Mouse (Mus musculus): ENCODE data around the gene Usp22. TPM values are rescaled to one million over a fixed set of nuclear protein-coding genes. Genes with fewer than 3 reads are reported as not detected.

Usp22 gene
- total and polyA plus RNA-seq, 2 experiments from 2014 or later: 278 to 526 TPM

GRCm38 (mm10) chr11:61158141-61158540 is 16.7 kb downstream of the Usp22 start:
- no peak overlapping the region for H3K4me2 ChIP-seq (ENCODE audit: low read depth, low read length)
- no peak overlapping the region for H3K4me3 ChIP-seq (ENCODE audit: low read length)
- no peaks in the 10 kb centered on the region for H3K27me3 ChIP-seq (ENCODE audit: insufficient read depth, low read length)
- H3K36me3 ChIP-seq (ENCODE audit: insufficient read depth, low read length): peaks cover 99% of the 10 kb centered on the region
- DNase-seq (ENCODE audit: low spot score) (no peak), ATAC-seq (no peak)
- H3K27ac ChIP-seq: no peak overlapping the region
- no peak for TF ChIP-seq CTCF (IDR thresholded peaks at IDR 0.05; ENCODE audit: low read depth)
- H3K9ac ChIP-seq (replicated peaks; ENCODE audit: low read length): no peak overlapping the region
- H3K9me3 ChIP-seq (ENCODE audit: low read length): no peaks in the 10 kb centered on the region
- 44% methylated on average over 3 of the region's 3 CpGs for WGBS
- no peaks in the 10 kb centered on the region for H3K4me1 ChIP-seq (ENCODE audit: insufficient read depth, low read length)

DNA sequence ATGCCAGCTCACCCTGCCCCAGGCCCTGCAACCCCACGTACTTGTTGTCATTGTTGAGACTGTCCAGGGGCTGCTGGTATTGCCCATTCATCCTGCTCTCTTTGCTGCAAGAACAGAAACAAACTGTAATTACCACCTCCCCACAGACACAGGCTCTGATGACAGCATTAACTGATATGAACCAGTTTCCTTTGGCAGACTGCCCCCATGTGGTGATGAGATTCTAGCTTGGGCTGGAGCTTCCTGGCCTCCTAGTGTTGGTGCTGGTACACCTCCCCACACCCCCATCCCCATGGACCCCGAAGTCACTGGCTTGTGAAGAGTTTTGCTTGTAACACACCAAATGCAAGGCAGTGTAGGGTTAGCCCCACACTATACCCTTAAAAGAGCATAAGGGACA is 19.1 kb downstream of the Usp22 start:
- DNase-seq (ENCODE audit: low spot score) (peak; percentile 59), ATAC-seq (peak; percentile 31; the same call in 1 of the 2 replicates)
- TF ChIP-seq CTCF (IDR thresholded peaks at IDR 0.05; ENCODE audit: low read depth): peak; percentile 56
- H3K27ac ChIP-seq: no peak overlapping the region
- no peak overlapping the region for H3K4me3 ChIP-seq (ENCODE audit: low read length)
- H3K9ac ChIP-seq (replicated peaks; ENCODE audit: low read length): no peak overlapping the region
- WGBS: 81% methylated on average over 2 of the region's 2 CpGs
- H3K4me2 ChIP-seq (ENCODE audit: low read depth, low read length): no peak overlapping the region
- H3K27me3 ChIP-seq (ENCODE audit: insufficient read depth, low read length): no peaks in the 10 kb centered on the region
- H3K9me3 ChIP-seq (ENCODE audit: low read length): no peaks in the 10 kb centered on the region
- no peaks in the 10 kb centered on the region for H3K4me1 ChIP-seq (ENCODE audit: insufficient read depth, low read length)
- peaks cover 95% of the 10 kb centered on the region for H3K36me3 ChIP-seq (ENCODE audit: insufficient read depth, low read length)

- WGBS: 59% methylated on average over 6 of the region's 6 CpGs
- DNase-seq (ENCODE audit: low spot score): no peak
- Histone ChIP-seq H3K4me1 (ENCODE audit: insufficient read depth, low read length) (0 out of 2 replicates have a peak, but pooled peaks cover 5% of the 10 kb centered on the region), H3K27me3 (ENCODE audit: insufficient read depth, low read length) (no peaks in the 10 kb centered on the region), H3K4me3 (ENCODE audit: low read length) (no peak overlapping the region), H3K36me3 (ENCODE audit: insufficient read depth, low read length) (peaks cover 43% of the 10 kb centered on the region), H3K4me2 (ENCODE audit: low read depth, low read length) (no peak overlapping the region), H3K27ac (no peak overlapping the region), H3K9ac (replicated peaks; ENCODE audit: low read length) (no peak overlapping the region), H3K9me3 (ENCODE audit: low read length) (no peaks in the 10 kb centered on the region)
- no peak for ATAC-seq
- TF ChIP-seq CTCF (IDR thresholded peaks at IDR 0.05; ENCODE audit: low read depth): no peak
These were observed 24.4 kb downstream of the Usp22 start for GRCm38 (mm10) chr11:61150233-61151001.

DNA sequence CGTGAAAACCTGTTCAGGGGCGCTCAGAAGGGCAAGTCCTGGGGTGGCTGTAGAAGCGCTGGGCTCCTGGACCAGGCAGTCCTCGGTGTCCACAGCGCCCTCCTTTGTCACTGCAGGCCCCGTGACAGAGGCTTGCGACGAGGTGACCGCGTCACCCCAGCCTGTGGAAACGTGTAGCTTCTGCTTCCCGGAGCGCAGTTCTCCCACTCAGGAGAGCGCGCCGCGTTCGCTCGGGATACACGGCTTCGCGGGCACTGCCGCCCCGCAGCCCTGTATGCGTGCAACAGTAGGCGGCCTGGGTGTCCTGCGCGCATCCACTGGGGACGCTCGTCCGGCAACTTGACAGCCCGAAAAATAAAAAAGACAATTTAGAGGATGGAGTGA is 27.6 kb downstream of the Usp22 start:
- H3K4me1 ChIP-seq (ENCODE audit: insufficient read depth, low read length): 0 out of 2 replicates have a peak, but pooled peaks cover 9% of the 10 kb centered on the region
- peaks cover 12% of the 10 kb centered on the region for H3K36me3 ChIP-seq (ENCODE audit: insufficient read depth, low read length)
- H3K9ac ChIP-seq (replicated peaks; ENCODE audit: low read length): peak overlapping the region; percentile 48
- H3K4me2 ChIP-seq (ENCODE audit: low read depth, low read length): peak overlapping the region; percentile 73
- 5% methylated on average over 32 of the region's 32 CpGs for WGBS
- H3K4me3 ChIP-seq (ENCODE audit: low read length): peak overlapping the region; percentile 41
- H3K27me3 ChIP-seq (ENCODE audit: insufficient read depth, low read length): no peaks in the 10 kb centered on the region
- peak; percentile 64 for TF ChIP-seq CTCF (IDR thresholded peaks at IDR 0.05; ENCODE audit: low read depth)
- ATAC-seq (peak; percentile 85), DNase-seq (ENCODE audit: low spot score) (peak; percentile 67)
- H3K27ac ChIP-seq: no peak overlapping the region
- no peaks in the 10 kb centered on the region for H3K9me3 ChIP-seq (ENCODE audit: low read length)

GRCm38 (mm10) chr11:61146645-61147299 is 28.1 kb downstream of the Usp22 start:
- WGBS: 19% methylated on average over 20 of the region's 20 CpGs
- peak; percentile 45 for DNase-seq (ENCODE audit: low spot score)
- peak; percentile 61 for TF ChIP-seq CTCF (IDR thresholded peaks at IDR 0.05; ENCODE audit: low read depth)

DNA sequence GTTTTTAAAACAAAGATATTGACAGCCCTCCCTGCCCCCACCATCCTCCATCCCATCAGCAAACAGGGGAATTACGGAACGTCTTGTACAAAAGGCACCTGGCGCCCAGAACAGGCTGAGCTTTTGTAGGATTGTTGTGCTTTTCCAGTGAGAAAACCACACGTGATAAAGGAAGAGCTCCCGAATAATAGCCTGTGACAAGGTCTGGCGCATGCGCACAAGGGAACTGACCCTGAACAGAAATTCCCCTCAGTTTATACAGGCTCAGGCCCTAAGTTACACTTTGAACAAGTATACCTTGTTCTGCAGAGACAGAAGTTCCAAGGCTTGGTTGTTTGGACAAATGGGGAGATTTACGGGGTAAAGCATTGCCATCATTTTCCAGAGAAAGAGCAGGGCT is 29.3 kb downstream of the Usp22 start:
- TF ChIP-seq CTCF (IDR thresholded peaks at IDR 0.05; ENCODE audit: low read depth): no peak
- H3K9ac ChIP-seq (replicated peaks; ENCODE audit: low read length): no peak overlapping the region
- ATAC-seq (no peak), DNase-seq (ENCODE audit: low spot score) (no peak)
- H3K4me3 ChIP-seq (ENCODE audit: low read length): no peak overlapping the region
- H3K4me2 ChIP-seq (ENCODE audit: low read depth, low read length): no peak overlapping the region
- no peaks in the 10 kb centered on the region for H3K27me3 ChIP-seq (ENCODE audit: insufficient read depth, low read length)
- no peak overlapping the region for H3K27ac ChIP-seq
- 61% methylated on average over 8 of the region's 8 CpGs for WGBS
- H3K9me3 ChIP-seq (ENCODE audit: low read length): no peaks in the 10 kb centered on the region
- H3K36me3 ChIP-seq (ENCODE audit: insufficient read depth, low read length): no peaks in the 10 kb centered on the region
- 0 out of 2 replicates have a peak, but pooled peaks cover 9% of the 10 kb centered on the region for H3K4me1 ChIP-seq (ENCODE audit: insufficient read depth, low read length)

More at GRCm38 (mm10) chr11:61146645-61147299, 28.1 kb downstream of the Usp22 start:
- Histone ChIP-seq H3K4me3 (ENCODE audit: low read length) (peak overlapping the region; percentile 41), H3K9me3 (ENCODE audit: low read length) (no peaks in the 10 kb centered on the region), H3K4me1 (ENCODE audit: insufficient read depth, low read length) (0 out of 2 replicates have a peak, but pooled peaks cover 9% of the 10 kb centered on the region), H3K36me3 (ENCODE audit: insufficient read depth, low read length) (0 out of 2 replicates have a peak, but pooled peaks cover 7% of the 10 kb centered on the region), H3K27me3 (ENCODE audit: insufficient read depth, low read length) (no peaks in the 10 kb centered on the region), H3K9ac (replicated peaks; ENCODE audit: low read length) (peak overlapping the region; percentile 48), H3K27ac (no peak overlapping the region), H3K4me2 (ENCODE audit: low read depth, low read length) (peak overlapping the region; percentile 73)
- peak; percentile 45 for ATAC-seq

All from hindbrain, postnatal 0 days (tissue).